Mouse (Mus musculus): ENCODE results near the gene Nob1. TPM values are rescaled to one million over a fixed set of nuclear protein-coding genes. Genes with fewer than 3 reads are reported as not detected.

The Nob1 gene
- total and polyA plus RNA-seq, 2 experiments from 2014 or later, result 29.7 to 56.0 TPM

DNA sequence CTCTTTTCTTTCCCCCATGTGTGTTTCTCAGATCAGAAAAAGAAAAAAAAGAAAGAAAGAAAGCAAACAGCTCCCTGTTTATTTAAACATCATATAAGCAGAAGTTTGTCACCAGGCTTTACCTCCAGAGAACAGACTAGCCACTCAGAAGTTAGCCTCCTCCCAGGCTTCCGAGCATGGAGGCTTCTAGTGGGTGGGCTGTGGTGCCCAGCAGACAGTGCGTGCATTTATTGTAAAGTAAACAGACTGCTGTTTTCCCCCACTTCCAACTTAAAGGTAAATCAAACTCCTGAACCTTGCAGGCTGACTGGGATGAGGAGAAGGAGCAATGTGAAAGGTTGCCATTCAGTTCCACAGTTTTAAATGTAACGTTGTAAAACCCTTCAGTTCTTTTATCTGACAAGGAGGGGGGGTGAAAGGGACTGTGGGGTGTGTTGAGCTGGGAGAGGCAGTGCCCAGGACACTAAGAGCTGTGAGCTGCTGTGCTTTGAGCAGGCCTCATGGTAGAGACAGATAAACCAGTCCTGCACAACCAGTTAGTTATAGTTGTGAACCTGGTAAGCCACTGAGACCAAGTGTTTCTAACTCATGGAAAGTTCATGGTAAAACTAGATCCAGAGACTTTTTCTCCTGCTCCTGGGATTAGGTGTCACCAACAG lies 40.6 kb upstream of the Nob1 start:
- Histone ChIP-seq H3K4me1 (ENCODE audit: insufficient read depth) (no peaks in the 10 kb centered on the region), H3K9me3 (ENCODE audit: low read length) (no peaks in the 10 kb centered on the region), H3K27ac (ENCODE audit: low read depth, low read length) (no peak overlapping the region), H3K4me2 (ENCODE audit: low read depth) (no peak overlapping the region), H3K9ac (no peak overlapping the region), H3K27me3 (ENCODE audit: insufficient read depth, low read length) (no peaks in the 10 kb centered on the region), H3K36me3 (ENCODE audit: insufficient read depth) (peaks cover 18% of the 10 kb centered on the region), H3K4me3 (ENCODE audit: low read depth, low read length) (no peak overlapping the region)
- TF ChIP-seq CTCF (IDR thresholded peaks at IDR 0.05; ENCODE audit: low read depth), result no peak
- no peak for ATAC-seq
- 67% methylated on average over 3 of the region's 3 CpGs for WGBS
- DNase-seq, result no peak

DNA sequence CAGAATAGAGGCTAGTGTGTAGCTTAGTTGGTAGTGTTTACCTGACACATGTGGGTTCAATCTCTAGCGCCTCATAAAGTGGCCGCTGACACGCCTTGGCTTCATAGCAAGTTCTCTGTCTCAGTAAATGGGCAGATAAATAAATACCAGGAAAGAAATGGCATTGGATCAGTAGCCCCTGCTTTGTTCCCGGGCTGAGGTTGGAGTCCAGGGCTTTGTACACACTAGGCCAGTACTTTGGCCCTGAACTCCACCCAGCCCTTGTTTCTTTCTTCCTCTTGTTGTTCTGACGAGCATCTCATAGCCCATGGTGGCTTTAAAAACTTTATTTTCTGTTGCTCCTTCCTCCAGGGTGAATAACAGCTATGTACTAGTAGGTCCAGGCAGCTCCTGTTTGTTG lies 37.6 kb upstream of the Nob1 start:
- no peak overlapping the region for H3K4me2 ChIP-seq (ENCODE audit: low read depth)
- peaks cover 29% of the 10 kb centered on the region for H3K36me3 ChIP-seq (ENCODE audit: insufficient read depth)
- no peaks in the 10 kb centered on the region for H3K27me3 ChIP-seq (ENCODE audit: insufficient read depth, low read length)
- H3K4me1 ChIP-seq (ENCODE audit: insufficient read depth), result no peaks in the 10 kb centered on the region
- TF ChIP-seq CTCF (IDR thresholded peaks at IDR 0.05; ENCODE audit: low read depth), result no peak
- H3K27ac ChIP-seq (ENCODE audit: low read depth, low read length), result no peak overlapping the region
- no peak for DNase-seq
- no peaks in the 10 kb centered on the region for H3K9me3 ChIP-seq (ENCODE audit: low read length)
- no peak for ATAC-seq
- no peak overlapping the region for H3K9ac ChIP-seq
- 94% methylated on average over 5 of the region's 5 CpGs for WGBS
- H3K4me3 ChIP-seq (ENCODE audit: low read depth, low read length), result no peak overlapping the region

GRCm38 (mm10) chr8:107458281-107458680 lies 33.4 kb upstream of the Nob1 start:
- no peak overlapping the region for H3K4me2 ChIP-seq (ENCODE audit: low read depth)
- H3K36me3 ChIP-seq (ENCODE audit: insufficient read depth), result peaks cover 29% of the 10 kb centered on the region
- no peak for TF ChIP-seq CTCF (IDR thresholded peaks at IDR 0.05; ENCODE audit: low read depth)
- DNase-seq, result no peak
- H3K9me3 ChIP-seq (ENCODE audit: low read length), result no peaks in the 10 kb centered on the region
- no peak overlapping the region for H3K27ac ChIP-seq (ENCODE audit: low read depth, low read length)
- H3K9ac ChIP-seq, result no peak overlapping the region
- no peak overlapping the region for H3K4me3 ChIP-seq (ENCODE audit: low read depth, low read length)
- WGBS, result 86% methylated on average over 6 of the region's 6 CpGs
- no peaks in the 10 kb centered on the region for H3K27me3 ChIP-seq (ENCODE audit: insufficient read depth, low read length)
- H3K4me1 ChIP-seq (ENCODE audit: insufficient read depth), result no peaks in the 10 kb centered on the region
- no peak for ATAC-seq

DNA sequence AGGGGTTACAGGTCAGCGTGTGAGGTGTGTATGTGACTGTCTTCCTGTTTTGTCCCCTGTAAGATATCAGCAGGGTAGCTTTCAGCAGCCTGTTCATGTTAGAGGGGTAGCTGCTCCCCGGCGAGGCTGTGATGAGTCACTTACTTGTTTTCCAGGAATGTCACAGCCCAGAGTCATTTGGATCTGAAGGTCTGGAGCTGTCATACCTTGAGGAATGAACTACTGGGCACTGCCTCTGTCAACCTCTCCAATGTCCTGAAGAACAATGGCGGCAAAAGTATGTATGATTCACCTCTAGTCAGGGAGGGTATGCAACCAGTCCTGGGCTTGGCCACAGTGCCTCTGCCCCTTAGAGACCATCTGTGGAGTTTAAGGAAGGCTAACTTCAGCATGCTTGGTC lies 32.9 kb upstream of the Nob1 start:
- no peaks in the 10 kb centered on the region for H3K4me1 ChIP-seq (ENCODE audit: insufficient read depth)
- peaks cover 31% of the 10 kb centered on the region for H3K36me3 ChIP-seq (ENCODE audit: insufficient read depth)
- H3K4me3 ChIP-seq (ENCODE audit: low read depth, low read length), result no peak overlapping the region
- no peak for DNase-seq
- H3K4me2 ChIP-seq (ENCODE audit: low read depth), result no peak overlapping the region
- no peak for TF ChIP-seq CTCF (IDR thresholded peaks at IDR 0.05; ENCODE audit: low read depth)
- no peak for ATAC-seq
- no peaks in the 10 kb centered on the region for H3K27me3 ChIP-seq (ENCODE audit: insufficient read depth, low read length)
- no peak overlapping the region for H3K27ac ChIP-seq (ENCODE audit: low read depth, low read length)
- H3K9ac ChIP-seq, result no peak overlapping the region
- 85% methylated on average over 4 of the region's 4 CpGs for WGBS
- H3K9me3 ChIP-seq (ENCODE audit: low read length), result no peaks in the 10 kb centered on the region

DNA sequence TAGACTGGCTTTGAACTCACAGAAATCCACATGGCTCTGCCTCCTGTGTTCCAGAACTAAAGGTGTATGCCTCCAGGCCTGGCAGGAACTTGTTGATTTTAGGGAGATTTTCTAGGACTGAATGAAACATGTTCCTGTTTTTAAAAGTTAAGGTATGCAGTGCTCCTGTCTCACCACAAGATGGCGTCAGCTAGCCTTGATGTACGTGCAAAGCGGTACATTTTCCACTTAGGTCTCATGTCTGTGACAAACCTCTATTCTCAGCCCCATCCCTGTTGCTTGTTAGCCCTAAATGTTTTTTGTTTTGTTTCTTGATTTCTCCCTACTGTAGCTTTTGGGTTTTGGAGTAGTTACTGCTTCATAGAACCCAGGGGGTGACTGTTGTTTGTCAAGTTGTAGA lies 30.4 kb upstream of the Nob1 start:
- ATAC-seq, result no peak

GRCm38 (mm10) chr8:107453386-107453785 lies 28.5 kb upstream of the Nob1 start:
- ATAC-seq, result no peak
- Histone ChIP-seq H3K9me3 (ENCODE audit: low read length) (no peaks in the 10 kb centered on the region), H3K27ac (ENCODE audit: low read depth, low read length) (no peak overlapping the region), H3K4me2 (ENCODE audit: low read depth) (no peak overlapping the region), H3K4me1 (ENCODE audit: insufficient read depth) (no peaks in the 10 kb centered on the region; the same call in 1 of the 2 replicates), H3K9ac (no peak overlapping the region), H3K36me3 (ENCODE audit: insufficient read depth) (peaks cover 20% of the 10 kb centered on the region), H3K4me3 (ENCODE audit: low read depth, low read length) (no peak overlapping the region), H3K27me3 (ENCODE audit: insufficient read depth, low read length) (no peaks in the 10 kb centered on the region)
- TF ChIP-seq CTCF (IDR thresholded peaks at IDR 0.05; ENCODE audit: low read depth), result no peak
- DNase-seq, result no peak
- WGBS, result 95% methylated on average over 11 of the region's 11 CpGs

More for the DNA sequence above, 30.4 kb upstream of the Nob1 start:
- Histone ChIP-seq H3K4me1 (ENCODE audit: insufficient read depth) (no peaks in the 10 kb centered on the region), H3K36me3 (ENCODE audit: insufficient read depth) (peaks cover 26% of the 10 kb centered on the region), H3K4me2 (ENCODE audit: low read depth) (no peak overlapping the region), H3K27ac (ENCODE audit: low read depth, low read length) (no peak overlapping the region), H3K9ac (no peak overlapping the region), H3K27me3 (ENCODE audit: insufficient read depth, low read length) (no peaks in the 10 kb centered on the region), H3K4me3 (ENCODE audit: low read depth, low read length) (no peak overlapping the region), H3K9me3 (ENCODE audit: low read length) (no peaks in the 10 kb centered on the region)
- WGBS, result 12% methylated on average over 3 of the region's 3 CpGs
- peak; percentile 70 for DNase-seq
- peak; percentile 90 for TF ChIP-seq CTCF (IDR thresholded peaks at IDR 0.05; ENCODE audit: low read depth)

DNA sequence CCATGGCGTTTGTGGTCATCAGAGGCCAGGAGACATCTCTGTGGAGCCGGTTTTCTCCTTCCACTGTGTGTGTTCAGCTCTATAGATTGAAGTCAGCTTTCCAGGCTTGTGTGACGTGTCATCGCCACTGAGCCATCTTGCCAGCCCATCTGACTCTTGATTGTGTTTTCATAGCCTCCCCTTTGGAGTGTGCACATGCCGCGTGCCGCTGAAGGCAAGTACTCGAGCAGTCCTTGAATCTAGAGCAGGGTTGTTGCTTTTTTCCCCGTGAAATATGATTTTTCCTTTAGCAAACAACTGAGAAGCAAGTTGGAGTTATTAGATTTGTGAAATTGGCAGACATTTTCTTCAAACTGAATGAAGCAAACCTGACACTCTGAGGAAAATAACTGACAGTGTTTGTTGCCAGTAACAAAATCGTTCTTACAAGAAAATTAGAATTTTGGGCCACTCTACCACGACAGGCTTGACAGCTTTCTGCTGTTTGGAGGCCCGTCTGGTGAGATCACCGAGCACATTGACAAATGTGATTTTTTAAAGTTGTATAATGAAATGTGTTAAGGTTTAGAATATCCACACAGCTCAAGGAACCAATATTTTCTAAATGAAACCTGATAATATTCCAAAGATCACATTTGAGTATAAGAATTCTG lies 26.7 kb upstream of the Nob1 start:
- Histone ChIP-seq H3K9me3 (ENCODE audit: low read length) (no peaks in the 10 kb centered on the region), H3K9ac (no peak overlapping the region), H3K4me3 (ENCODE audit: low read depth, low read length) (no peak overlapping the region), H3K27ac (ENCODE audit: low read depth, low read length) (peak overlapping the region; percentile 71), H3K36me3 (ENCODE audit: insufficient read depth) (peaks cover 9% of the 10 kb centered on the region), H3K4me1 (ENCODE audit: insufficient read depth) (no peaks in the 10 kb centered on the region; the same call in 1 of the 2 replicates), H3K4me2 (ENCODE audit: low read depth) (no peak overlapping the region), H3K27me3 (ENCODE audit: insufficient read depth, low read length) (no peaks in the 10 kb centered on the region)
- 61% methylated on average over 13 of the region's 13 CpGs for WGBS
- DNase-seq, result peak; percentile 78
- peak; percentile 86 for ATAC-seq
- TF ChIP-seq CTCF (IDR thresholded peaks at IDR 0.05; ENCODE audit: low read depth), result no peak

Measured in forebrain, postnatal 0 days (tissue).